Mouse (Mus musculus): ENCODE data around the gene Ctla4.

DNA sequence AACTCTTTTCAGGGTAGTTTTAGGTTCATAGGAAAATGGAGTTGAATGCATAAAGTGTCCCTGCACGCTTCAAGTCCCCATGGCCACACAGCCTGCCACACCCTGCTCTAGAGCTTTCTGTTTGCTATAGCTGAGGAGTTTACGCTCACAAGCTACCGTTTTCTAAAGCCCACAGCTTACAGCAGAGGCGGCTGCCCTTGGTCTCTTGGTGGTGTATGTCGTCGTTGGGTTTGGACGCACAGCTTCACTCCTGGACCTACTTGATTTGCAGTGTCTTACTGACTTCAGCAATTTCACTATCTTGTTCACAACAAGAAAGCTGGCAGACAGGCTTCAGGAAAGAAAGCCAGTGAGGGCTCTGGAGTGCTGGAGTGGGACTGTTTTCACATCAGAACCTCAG, 66.2 kb downstream of the Ctla4 start:
- TF ChIP-seq CTCF (IDR thresholded peaks at IDR 0.05; ENCODE audit: borderline replicate concordance, insufficient read depth, low read depth, low read length) (no peak), POLR2A (IDR thresholded peaks at IDR 0.05; ENCODE audit: borderline replicate concordance, insufficient read depth, low read length) (no peak)

All from cerebellum, adult 2 months (tissue).